Mouse (Mus musculus) hindbrain, postnatal 0 days (tissue): ENCODE results near the gene Leo1. TPM values are rescaled to one million over a fixed set of nuclear protein-coding genes. Genes with fewer than 3 reads are reported as not detected.
A peak's percentile ranks its signal among the peaks of the same experiment; 100 is the strongest.
"Not testable (repeated sequence)": the region's sequence is repeated elsewhere in the genome, so short reads cannot be mapped to it uniquely, and the experiment has no call there.

Experiments used
- ATAC-seq: fragments of 200-750 bp; cut with Nextera tagmentation; 2 replicates; pipeline ENCODE4 v1.8.0; 2017; ENCODE audit warnings: mild to moderate bottlenecking, moderate TSS enrichment, moderate library complexity
- DNase-seq: peaks from one replicate; pipeline ENCODE4 v3.0.0-alpha.2; 2015; ENCODE audit warnings: low spot score
- H3K27ac ChIP-seq: fragments of 300-500 bp; sonication (generic); 2 replicates; pipeline ENCODE4 v1.5.1; 2014; ENCODE audit warnings: mild to moderate bottlenecking
- H3K27me3 ChIP-seq: fragments of 300-500 bp; sonication (generic); 2 replicates; pipeline ENCODE4 v1.6.1; 2014; ENCODE audit warnings: low read length, mixed read lengths; ENCODE audit not compliant: insufficient read depth
- H3K36me3 ChIP-seq: fragments of 300-500 bp; sonication (generic); 2 replicates; pipeline ENCODE4 v1.6.1; 2014; ENCODE audit warnings: low read length, mixed read lengths; ENCODE audit not compliant: insufficient read depth
- H3K4me1 ChIP-seq: fragments of 300-500 bp; sonication (generic); 2 replicates; pipeline ENCODE4 v1.6.1; 2014; ENCODE audit warnings: antibody characterized with exemption, low read length, mixed read lengths; ENCODE audit not compliant: insufficient read depth
- H3K4me2 ChIP-seq: fragments of 300-500 bp; sonication (generic); 2 replicates; pipeline ENCODE4 v1.6.1; 2014; ENCODE audit warnings: low read depth, mild to moderate bottlenecking, low read length, moderate library complexity, mixed read lengths
- H3K4me3 ChIP-seq: fragments of 300-500 bp; sonication (generic); 2 replicates; pipeline ENCODE4 v1.5.1; 2014; ENCODE audit warnings: low read length
- H3K9ac ChIP-seq: fragments of 300-500 bp; sonication (generic); replicated peaks from 2 replicates; pipeline ENCODE4 v1.6.1; 2014; ENCODE audit warnings: mild to moderate bottlenecking, low read length, moderate library complexity, mixed read lengths
- H3K9me3 ChIP-seq: fragments of 300-500 bp; sonication (generic); 2 replicates; pipeline ENCODE4 v1.6.1; 2016; ENCODE audit warnings: low read length, mixed read lengths
- CTCF ChIP-seq: IDR thresholded peaks from 2 replicates; pipeline ENCODE4 v1.5.1; 2016; ENCODE audit warnings: antibody characterized with exemption, control low read depth, low read depth
- WGBS: fragments of 180-500 bp; shearing (Covaris S2); extraction: QIAGEN DNeasy Blood & Tissue Kit; methylation state at CpG from one replicate; pipeline ENCODE4 v1.1.7; 2014; 5-methylcytosine and 5-hydroxymethylcytosine counted together
- polyA plus RNA-seq: library from polyadenylated mRNA; unstranded; fragments of >200 nt; fragmentation: Nextera tagmentation; extraction: Ambion mirVana; gene quantifications from 2 replicates; pipeline ENCODE4 v1.2.1, GENCODE M21; 2015
- total RNA-seq: library from RNA; depleted of rRNA; stranded (reverse); fragments of >200 nt; gene quantifications from 2 replicates; pipeline ENCODE4 v1.2.3, GENCODE M21; 2014

Leo1 gene
- total and polyA plus RNA-seq, 2 experiments from 2014 or later, result 19.4 to 41.2 TPM

DNA sequence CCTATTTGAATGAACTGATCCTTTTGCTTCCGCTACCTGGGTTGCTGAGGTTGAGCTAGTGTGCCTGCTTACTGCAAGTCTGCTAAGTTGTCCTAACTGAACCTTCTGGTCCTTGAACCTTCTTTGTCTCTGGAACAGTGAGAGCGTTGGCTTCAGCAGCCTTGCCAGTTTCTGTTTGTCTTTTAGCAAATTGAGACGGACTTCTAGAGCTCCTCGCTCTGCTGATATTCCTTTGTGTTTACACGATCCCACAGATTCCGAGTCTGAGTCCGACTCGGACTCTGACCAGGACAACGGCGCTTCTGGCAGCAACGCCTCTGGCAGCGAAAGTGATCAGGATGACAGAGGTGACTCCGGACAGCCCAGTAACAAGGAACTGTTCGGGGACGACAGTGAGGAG, 3.7 kb downstream of the Leo1 start:
- Histone ChIP-seq H3K4me3 (no peak overlapping the region), H3K9me3 (no peaks in the 10 kb centered on the region), H3K4me1 (0 out of 2 replicates have a peak, but pooled peaks cover 10% of the 10 kb centered on the region), H3K4me2 (no peak overlapping the region), H3K36me3 (peaks cover 36% of the 10 kb centered on the region), H3K27me3 (no peaks in the 10 kb centered on the region), H3K9ac (no peak overlapping the region), H3K27ac (no peak overlapping the region)
- WGBS, result 84% methylated on average over 15 of the region's 15 CpGs
- TF ChIP-seq CTCF, result no peak
- DNase-seq, result no peak
- no peak for ATAC-seq

DNA sequence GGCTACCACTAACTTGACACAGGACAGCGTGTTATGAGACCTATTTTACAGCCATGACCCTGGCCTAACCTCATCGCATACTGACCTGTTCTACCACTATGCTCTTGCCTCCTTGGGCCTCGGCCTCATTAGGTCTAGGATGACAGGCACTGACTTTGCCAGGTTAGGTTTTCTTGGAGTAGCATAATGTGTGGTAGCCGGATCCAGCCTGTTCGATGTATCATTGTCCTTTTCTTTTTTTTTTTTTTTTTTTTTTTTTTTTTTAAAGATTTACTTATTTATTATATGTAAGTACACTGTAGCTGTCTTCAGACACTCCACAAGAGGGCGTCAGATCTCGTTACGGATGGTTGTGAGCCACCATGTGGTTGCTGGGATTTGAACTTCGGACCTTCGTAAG, 5.2 kb downstream of the Leo1 start:
- H3K4me3 ChIP-seq, H3K9ac ChIP-seq, DNase-seq, ATAC-seq, H3K9me3 ChIP-seq, H3K27me3 ChIP-seq, H3K27ac ChIP-seq, H3K4me2 ChIP-seq: not testable (repeated sequence)
- 89% methylated on average over 10 of the region's 10 CpGs for WGBS
- Histone ChIP-seq H3K4me1 (0 out of 2 replicates have a peak, but pooled peaks cover 10% of the 10 kb centered on the region), H3K36me3 (peaks cover 42% of the 10 kb centered on the region)

DNA sequence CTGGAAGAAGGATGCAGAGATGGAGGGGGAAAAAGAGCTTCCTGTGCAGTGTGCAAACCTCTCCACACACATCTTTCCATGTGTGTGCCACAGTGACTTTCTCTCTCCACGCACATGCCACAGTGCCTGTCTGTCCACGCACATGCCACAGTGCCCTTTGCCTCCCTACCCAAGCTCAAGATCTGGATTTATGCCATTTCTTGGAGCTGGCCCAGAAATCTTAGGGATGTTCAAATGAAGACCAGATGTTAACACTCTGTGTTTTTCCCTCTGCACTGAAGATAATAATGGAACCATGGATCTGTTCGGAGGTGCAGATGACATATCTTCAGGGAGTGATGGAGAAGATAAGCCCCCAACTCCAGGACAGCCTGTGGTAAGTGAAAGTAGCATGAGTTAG, 6.7 kb downstream of the Leo1 start:
- DNase-seq (no peak), ATAC-seq (no peak)
- Histone ChIP-seq H3K27me3 (no peaks in the 10 kb centered on the region), H3K9me3 (no peaks in the 10 kb centered on the region), H3K9ac (no peak overlapping the region), H3K4me3 (no peak overlapping the region), H3K4me2 (no peak overlapping the region), H3K36me3 (peaks cover 50% of the 10 kb centered on the region), H3K27ac (no peak overlapping the region), H3K4me1 (no peaks in the 10 kb centered on the region)
- 92% methylated on average over 3 of the region's 3 CpGs for WGBS
- no peak for TF ChIP-seq CTCF

DNA sequence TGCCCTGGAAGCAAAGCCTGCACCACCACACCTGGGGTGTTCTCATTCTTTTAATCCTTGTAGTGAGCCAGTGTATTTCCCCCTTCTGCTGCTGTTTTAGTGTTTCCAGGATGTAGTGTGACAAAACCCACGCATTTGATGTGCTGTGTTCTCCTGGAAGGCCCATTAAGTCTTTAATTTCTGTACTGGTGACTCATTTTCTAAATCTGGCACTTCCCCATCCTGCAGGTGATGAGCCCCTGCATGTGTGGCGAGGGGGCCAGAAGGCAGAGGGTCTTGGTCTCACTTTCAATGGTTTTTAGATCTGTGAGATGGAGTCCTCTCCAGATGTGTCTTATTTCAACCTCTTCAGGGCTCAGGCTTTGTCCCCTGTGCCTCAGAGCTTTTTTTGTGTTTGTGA, 12.7 kb downstream of the Leo1 start:
- WGBS, result 91% methylated on average over 2 of the region's 2 CpGs
- Histone ChIP-seq H3K9ac (no peak overlapping the region), H3K36me3 (peaks cover 71% of the 10 kb centered on the region), H3K27me3 (no peaks in the 10 kb centered on the region), H3K27ac (no peak overlapping the region), H3K4me3 (no peak overlapping the region), H3K4me1 (no peaks in the 10 kb centered on the region), H3K9me3 (no peaks in the 10 kb centered on the region), H3K4me2 (no peak overlapping the region)
- TF ChIP-seq CTCF, result no peak
- DNase-seq, result no peak
- no peak for ATAC-seq

DNA sequence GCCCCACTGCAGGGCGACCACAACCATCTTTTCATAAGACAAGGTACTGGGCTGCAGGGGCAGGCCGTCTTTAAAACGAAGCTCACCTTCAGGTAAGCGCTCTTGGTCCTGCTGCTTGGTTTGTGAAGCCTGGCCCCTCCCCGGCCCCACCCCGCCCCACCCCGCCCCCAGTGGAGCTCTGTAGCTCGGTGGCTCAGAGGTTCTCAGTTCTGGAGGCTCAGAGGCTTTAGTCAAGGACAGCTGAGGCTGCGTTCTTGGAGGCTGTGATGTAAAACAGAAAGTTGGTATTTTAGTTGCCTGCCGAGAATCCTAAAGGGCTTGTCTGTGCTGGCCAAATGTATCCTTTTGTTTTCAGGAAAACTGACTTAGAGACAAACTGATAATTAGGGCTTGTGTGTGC, 14.4 kb downstream of the Leo1 start:
- WGBS, result 80% methylated on average over 10 of the region's 10 CpGs

DNA sequence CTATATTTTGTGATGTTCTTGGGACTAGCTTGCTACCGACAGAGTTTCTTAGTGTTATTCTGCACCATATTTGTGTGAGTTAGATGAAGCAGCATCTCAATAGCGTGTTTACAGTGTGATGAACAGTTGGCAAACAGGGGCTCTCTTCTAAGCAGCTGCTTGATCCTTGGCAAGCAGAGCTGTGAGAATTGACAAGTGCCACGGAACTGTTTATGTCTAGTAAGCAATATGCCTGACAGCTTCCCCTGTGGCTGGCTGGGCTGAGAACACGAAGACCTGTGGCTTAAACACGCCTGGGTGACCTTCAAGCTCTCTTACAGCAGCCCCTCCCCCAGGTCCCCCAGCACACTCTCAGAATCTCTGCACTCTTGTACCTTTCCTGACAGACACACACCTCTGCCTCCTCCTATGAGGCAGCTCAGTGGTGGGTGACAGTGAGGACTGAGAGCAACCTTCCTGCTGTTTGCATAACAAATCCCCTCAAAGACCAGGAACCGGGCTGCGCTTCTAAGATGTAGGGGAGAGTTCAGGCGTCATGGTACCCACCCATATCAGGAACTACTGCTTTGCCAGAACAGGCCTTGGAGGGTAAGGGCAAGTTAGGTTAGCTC, 21.8 kb downstream of the Leo1 start:
- Histone ChIP-seq H3K9ac (no peak overlapping the region), H3K4me3 (no peak overlapping the region), H3K9me3 (no peaks in the 10 kb centered on the region), H3K27ac (no peak overlapping the region), H3K27me3 (no peaks in the 10 kb centered on the region), H3K4me2 (no peak overlapping the region), H3K36me3 (peaks cover 39% of the 10 kb centered on the region), H3K4me1 (no peaks in the 10 kb centered on the region)
- peak; percentile 38 for DNase-seq
- peak; percentile 41 for ATAC-seq
- no peak for TF ChIP-seq CTCF
- WGBS, result 62% methylated on average over 8 of the region's 8 CpGs

More for the DNA sequence above, 14.4 kb downstream of the Leo1 start:
- peaks cover 80% of the 10 kb centered on the region for H3K36me3 ChIP-seq
- no peaks in the 10 kb centered on the region for H3K9me3 ChIP-seq
- H3K4me3 ChIP-seq, result no peak overlapping the region
- H3K4me2 ChIP-seq, result no peak overlapping the region
- DNase-seq (no peak), ATAC-seq (no peak)
- no peak overlapping the region for H3K9ac ChIP-seq
- TF ChIP-seq CTCF, result no peak
- no peaks in the 10 kb centered on the region for H3K27me3 ChIP-seq
- no peak overlapping the region for H3K27ac ChIP-seq
- H3K4me1 ChIP-seq, result no peaks in the 10 kb centered on the region

DNA sequence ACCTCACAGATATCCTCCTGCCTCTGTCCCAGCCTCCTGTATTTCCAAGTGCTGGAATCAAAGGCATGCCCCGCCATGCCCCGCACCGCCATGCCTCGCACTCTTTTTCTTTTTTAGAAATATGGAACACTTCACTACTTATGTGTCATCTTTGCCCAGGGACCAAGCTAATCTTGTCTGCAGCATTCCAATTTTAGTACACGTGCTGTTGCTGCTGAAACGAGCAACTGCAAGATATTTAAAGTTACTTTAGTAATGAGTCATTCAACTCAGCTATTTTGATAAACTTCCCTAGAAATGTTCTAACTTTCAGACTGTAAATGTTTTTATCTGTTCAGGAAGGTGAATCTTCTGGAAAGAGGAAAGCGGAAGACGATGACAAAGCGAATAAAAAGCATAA, 24.5 kb downstream of the Leo1 start:
- no peak for TF ChIP-seq CTCF
- H3K9ac ChIP-seq, result no peak overlapping the region
- H3K36me3 ChIP-seq, result peaks cover 17% of the 10 kb centered on the region
- no peaks in the 10 kb centered on the region for H3K9me3 ChIP-seq
- no peak overlapping the region for H3K4me2 ChIP-seq
- 95% methylated on average over 9 of the region's 9 CpGs for WGBS
- H3K27ac ChIP-seq, result no peak overlapping the region
- no peaks in the 10 kb centered on the region for H3K27me3 ChIP-seq
- H3K4me1 ChIP-seq, result no peaks in the 10 kb centered on the region
- no peak for ATAC-seq
- no peak overlapping the region for H3K4me3 ChIP-seq
- no peak for DNase-seq
